Mouse (Mus musculus) left cerebral cortex, adult 9 months (tissue): Measurements from ENCODE around the gene Robo1.

Experiments
- DNase-seq, 2 experiments: peaks; one replicate each; pipeline ENCODE4 v3.0.0; 2022; ENCODE audit warnings: low spot score in 2 of 2

Robo1 gene

DNA sequence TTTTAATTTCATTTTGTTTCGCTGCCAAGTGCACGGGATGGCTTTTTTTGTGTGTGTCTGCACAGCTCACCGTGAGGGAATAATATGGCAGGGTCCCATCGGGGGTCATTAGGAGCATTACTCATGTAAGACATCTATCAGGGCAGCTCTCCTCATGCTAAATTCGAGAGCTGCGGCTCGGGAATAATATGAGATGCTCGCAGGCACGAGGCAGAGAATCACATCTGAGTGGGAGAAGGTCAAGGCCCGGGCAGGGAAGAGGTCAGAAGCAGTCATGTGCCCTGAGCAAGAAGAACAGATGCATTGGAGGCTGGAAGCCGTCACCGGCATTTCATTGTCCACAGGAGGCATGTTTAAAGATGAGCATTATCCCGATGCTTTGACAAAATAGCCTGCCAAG, 370.3 kb downstream of the Robo1 start:
- no peak for DNase-seq

DNA sequence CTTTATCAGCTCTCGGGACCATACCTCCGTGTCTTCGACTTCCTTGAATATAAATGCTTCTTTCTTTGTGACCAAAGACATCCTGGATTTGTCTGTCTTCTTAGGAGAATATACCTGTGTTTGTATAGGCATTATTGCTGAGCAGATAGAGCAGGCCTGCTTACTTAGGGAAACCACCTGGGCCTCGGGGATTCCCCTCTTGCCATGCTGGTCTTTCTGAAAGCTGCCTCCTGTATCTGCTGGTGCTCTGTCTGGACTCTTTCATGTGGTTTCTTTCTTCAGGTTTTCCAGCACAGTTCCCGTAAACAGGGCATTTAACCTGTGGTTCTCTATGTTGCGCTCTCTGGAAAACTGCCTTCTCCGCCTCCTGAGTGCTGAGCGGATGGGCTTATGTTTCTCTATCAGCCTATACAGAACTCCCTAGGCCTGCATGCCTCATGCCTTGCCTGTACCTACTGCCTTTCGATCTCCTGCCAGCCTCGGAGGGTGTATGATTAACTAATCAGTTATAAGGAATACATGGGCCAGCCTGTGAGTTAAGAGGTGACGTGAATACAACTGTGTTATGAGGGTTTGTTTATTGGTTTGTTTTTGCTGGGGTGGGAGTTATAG, 370.9 kb downstream of the Robo1 start:
- DNase-seq: no peak

DNA sequence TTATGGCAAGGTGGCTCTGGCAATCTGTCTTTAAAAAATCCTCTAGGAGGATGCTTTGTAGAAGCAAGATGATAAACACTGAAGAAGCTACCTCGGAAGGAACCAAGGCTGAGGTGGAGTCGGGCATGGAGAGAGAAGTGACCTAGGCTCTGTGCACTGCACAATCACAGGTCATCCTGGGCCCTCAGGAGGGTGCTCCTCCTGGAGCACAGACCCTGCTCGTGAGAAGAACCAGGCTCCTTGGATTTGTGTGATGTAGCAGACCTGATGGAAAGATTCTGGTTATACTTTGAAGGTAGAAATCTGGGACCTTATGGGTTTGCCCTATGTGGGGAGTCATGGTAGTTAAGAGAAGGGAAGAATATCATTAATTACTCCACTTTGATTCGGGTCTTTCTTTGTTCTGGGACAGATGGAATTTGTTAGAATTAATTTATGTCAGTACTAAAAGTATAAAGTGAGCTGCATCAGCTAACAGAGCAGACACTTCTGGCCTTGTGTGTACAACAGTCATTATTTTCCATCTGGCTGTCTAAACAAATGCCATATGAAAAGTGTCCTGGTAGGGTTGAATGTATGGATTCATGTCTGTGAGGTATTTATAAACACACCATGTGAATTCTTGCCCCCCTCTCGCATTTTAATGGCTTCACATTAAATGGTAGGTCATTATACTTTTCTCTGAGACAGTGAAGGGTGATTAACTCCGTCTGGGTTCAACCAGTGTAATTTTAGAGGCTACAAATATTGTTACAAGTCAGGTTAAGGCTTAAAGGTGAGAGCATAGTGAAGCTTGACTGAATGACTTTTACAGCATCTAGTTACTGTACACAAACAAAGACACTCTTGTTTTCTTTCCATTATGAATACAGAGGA, 377.7 kb downstream of the Robo1 start:
- DNase-seq: no peak

DNA sequence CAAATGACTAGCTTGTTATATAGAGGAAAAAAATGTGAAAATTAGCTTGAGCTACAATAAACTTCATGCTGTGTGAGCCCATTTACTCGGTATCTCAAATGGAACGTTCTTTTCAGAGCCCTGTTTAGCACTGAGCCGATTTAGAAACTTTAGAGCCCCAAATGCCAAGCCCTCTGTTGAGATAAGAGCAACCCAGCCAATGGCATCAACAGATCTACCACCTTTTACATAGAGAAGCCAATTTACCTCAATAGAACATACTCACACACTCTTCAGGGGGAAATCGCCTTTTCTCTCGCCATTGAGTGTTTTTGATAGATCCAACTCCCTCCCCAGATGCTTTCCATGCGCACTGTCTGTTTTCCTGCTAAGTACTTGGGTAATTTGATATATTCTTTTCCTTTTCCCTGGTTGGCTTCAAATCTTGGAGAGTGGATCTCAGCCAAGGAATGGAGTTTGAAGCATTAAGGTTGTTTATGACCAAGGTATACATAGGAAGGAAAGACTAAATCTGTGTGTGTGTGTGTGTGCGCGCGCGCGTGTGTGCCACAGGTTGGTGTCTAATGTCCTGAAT, 378.5 kb downstream of the Robo1 start:
- no peak for DNase-seq

DNA sequence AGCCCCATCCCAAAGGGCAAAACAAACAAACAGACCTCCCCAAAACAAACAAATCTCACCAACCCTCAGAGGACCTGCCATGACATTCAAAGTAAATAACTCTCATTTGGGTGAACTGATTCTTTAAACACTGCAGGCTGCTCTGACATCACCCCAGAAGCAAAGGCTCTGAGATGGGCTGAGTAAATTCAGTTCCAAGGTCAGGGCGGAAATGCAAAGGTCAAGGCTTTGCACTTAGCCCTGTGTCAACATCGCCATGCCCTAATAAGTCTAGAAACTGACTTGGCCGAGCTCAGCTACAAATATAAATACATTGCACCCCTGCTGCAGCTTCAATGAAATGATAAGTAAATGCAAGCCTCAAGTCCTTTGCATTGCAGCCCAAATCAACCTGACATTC, 379.5 kb downstream of the Robo1 start:
- no peak for DNase-seq

DNA sequence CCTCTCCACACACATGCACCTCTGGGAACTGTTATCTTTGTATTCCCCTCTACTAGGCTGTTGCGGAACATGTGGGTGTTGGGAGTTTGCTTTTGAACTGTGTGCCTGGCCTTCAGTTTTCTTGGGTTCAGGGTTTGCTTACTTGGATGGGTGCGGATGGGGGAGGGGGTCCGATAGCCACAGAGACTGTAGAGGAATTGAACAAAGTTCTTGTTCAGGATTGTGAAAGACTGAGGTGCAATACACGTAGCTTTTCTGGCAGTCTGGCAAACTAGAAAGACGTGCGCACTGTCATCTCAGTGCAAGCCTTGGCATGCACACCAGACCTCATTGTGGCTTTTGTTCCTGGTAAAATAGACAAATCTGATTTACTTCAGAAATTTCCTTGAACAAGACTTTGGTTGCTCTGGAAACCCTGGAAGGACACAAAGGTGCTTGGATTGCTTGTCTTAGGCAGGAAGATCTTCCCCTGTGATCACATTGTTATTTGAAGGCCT, 380.1 kb downstream of the Robo1 start:
- DNase-seq: no peak

DNA sequence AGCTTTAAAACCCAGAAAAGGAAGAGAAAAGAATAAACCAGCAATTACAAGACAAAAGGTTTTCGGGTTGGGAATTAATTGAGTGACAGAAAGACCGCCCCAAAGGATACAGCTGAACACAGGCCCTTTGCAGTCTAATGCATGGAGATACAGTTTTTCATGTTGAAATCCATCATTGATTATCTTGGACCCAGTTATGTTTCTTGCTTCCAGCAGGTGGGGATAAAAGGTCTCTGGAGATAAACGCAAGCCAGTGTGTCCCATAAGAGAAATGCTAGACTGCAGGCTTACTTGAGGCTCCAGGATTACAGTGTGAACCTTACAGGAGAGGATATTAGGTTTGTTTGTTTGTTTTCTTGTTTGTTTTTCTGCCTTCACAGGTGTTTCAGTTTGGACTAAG, 383.8 kb downstream of the Robo1 start:
- no peak for DNase-seq

DNA sequence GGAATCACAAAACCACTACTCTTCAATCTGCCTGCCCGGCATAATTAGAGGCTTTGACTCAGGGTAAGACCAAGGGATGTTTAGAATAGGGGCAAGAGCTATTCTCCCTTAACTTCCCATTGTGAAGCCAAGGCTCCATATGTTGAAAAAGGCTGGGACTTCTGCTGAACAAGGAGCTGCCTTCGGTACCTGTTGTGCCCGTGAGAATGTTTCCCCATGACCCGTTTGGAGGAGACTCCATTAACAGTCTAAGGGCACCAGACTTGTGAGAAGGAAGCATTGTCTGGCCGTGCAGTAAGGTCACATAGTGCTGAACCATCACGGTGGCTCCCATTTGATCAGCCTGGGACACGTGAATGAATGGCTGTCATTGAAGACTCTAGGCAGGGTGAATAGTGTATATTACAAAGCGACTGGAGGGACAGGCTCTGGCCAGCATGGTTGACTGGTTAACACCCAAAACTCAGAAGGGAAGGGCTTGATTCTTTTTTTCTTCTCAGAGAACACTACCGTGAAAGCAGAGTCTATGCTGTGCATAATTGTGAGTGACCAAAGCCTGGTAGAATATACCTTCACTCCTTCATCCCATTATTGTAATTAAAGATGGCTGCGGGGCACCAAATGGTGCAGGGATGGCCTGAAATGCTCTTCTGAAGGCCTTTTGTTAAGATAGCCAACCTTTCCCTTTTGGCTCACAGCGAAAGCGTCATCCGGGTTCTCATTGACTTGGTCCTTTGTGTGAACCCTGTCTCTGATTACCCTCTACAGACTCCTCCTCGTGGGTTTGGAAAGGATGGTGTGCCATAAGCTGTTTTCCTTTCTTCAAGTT, 385.6 kb downstream of the Robo1 start:
- DNase-seq: no peak

DNA sequence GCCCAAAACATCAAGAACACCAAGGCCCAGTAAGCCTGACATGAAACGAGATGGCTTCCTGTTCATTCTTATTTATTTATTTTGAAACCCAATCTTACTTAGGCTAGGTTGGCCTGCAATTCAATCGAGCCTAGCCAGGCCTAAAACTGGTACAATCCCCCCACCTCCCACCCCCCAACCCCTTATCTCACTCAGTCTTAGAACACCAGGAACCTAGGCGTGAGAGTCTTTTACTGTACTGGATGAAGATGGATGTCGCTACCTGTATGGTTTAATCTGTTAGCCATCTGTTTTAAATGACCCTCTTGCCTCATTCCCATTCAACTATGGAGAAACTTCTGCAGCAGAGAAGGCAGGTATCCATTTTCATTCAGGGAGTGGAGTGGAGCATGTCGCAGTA, 386.7 kb downstream of the Robo1 start:
- DNase-seq: no peak

DNA sequence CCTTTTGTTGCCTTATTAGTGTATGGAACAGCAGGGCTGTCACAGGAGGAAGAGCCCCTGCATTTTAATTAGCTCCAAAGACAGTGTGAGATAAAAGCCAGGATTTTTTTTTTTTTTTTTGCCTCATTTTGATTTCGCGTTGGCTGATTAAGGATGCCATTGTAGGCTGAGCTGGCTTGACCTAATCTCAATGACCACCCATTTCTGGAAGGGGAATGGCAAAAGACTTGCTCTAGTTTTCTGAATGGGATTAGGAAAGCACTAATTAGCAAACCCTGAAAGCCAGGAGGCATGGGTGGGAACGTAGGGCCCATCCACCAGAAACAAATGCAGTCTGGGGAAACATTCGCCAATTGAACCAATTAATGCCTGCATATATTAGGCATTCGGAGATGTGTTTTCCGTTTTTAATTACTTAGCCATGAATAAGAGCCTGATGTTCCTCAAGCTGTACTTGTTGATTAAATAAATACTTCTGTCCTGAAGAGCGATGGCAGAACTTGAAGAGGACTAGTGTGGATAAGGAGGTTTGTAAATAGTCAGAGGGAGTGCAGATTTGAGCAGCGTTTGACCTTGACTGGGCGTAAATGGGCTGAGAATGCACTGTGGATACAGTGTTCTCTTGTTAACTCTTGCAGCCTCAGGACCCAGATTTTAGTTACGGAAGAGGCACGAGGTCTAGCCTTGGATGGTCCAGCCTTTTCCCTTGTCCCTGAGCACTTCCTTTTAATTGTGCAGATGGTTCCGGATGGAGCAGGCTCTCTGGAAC, 391.3 kb downstream of the Robo1 start:
- peak; percentile 13 to 35 for DNase-seq

DNA sequence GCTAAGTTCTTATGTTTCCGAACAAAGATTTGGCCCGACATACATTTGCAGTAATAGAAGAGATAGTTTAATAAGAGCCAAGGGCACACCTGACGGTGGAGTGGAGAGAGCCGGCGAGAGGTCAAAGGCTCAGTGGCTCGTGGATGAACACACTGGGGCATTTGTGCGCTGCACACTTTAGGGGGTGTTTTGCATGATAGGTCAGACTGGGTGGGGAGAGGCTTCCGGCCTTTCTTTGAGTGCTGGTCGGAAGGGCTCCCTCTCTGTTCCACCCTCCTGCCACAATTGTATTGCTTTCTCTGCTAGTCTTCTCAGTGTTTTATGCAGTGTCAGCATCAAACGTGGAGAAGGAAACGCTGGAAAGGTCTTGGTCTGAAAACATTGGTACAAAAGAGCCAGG, 392.2 kb downstream of the Robo1 start:
- DNase-seq: no peak

DNA sequence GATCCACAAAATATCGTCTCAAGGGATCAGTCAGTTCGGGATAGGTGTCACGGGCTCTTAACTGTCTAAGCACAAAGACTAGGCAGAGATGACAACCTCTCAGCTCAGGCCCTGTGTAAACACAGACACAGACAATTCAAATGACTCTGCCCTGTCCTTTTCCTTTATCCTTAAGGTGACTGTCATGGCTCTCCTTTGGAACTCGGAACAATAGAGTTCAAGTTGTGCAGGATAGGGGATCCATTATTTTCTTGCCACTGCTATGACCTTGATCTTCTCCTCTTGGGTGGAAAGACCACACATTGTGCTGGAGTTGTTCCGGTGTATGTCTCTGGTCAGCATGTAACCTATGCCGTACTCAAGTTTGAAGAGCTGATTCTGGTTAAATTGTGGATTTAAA, 395.4 kb downstream of the Robo1 start:
- DNase-seq: no peak

DNA sequence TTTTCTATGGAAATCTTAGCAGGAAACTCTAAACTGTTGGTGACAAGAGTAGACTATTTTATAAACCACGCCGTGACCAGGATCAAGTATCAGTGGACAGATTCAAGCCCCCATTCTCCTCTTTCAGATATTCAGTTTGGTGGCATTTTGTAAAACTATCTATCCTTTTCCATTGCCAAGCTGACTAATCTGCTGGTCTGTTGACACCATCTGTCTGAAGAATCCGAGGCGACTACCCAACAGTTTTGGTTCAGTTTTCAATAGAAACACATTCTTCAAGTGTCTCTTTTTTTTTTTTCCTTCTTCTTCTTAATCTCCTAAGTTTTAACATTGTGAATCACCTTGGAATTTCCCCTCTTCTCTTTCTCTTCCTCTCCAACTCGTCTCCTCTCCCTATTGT, 397.7 kb downstream of the Robo1 start:
- DNase-seq: no peak

DNA sequence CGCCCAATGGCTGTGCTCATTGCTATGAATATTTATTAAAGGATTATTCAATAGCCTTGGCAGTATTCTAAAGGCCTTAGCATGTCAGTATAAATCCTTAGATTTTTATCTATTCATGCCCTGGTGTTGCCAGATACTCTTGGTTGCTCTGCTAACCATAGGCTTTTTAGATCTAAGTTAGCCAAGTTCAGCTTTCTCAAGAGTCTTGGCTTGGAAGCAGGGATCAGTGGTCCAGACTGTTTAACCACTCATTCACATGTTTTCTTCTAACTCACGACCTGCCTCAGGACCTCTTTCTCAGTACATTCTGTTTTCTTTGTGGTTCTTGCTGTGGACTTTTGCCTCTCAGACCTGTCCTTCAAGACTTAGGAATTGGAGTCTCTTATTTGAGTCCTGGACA, 400.4 kb downstream of the Robo1 start:
- no peak for DNase-seq

DNA sequence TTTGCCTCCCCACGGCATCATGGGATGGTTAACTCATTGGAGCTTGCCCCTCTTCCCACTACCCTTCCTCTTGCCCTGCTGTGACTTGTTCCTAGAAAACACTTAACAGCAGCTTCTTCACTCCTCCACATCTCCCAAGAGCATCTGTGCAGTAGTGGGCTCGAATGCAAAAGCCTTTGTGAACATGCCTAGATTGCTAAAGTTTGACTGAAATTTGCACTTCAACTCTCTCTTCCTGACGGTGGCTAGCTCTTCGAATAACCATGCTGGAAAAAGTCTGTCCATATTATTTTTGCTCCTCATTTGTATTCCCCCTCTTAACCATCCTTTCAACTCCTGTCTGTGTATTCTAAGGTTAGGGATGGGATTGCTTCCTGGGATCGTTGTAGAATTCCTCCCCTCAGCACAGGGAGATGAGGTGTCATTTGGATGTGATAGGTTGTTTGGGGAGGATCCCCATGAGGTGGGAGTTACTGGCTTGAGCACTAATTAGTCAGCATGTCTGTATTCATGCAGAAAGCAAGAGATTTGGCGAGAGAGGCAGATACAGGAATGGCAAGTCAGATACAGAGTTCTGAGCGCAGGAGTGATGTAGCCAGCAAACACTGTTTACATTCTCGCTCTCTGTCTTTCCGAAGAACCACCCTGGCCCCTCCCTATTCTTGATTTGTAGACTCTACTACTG, 409.2 kb downstream of the Robo1 start:
- DNase-seq: no peak

DNA sequence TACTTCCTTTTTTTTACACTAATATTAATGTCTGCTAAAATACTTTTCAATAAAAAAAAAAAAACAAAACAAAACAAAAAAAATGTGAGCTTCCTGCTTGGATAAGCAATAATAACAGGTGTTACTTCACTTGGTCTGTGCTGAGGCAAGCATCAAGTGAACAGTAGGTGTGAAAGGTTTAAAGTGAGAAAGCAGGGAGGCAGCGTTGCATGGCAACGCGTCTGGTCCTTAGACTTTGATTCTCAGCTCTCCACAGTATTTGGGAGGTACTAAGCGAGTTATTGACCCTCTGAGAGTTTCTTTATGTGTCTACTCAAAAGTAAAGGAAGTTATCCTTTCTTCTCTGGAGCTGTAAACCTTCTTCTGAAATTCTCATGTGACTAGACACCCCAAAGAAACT, 411.0 kb downstream of the Robo1 start:
- DNase-seq: no peak

DNA sequence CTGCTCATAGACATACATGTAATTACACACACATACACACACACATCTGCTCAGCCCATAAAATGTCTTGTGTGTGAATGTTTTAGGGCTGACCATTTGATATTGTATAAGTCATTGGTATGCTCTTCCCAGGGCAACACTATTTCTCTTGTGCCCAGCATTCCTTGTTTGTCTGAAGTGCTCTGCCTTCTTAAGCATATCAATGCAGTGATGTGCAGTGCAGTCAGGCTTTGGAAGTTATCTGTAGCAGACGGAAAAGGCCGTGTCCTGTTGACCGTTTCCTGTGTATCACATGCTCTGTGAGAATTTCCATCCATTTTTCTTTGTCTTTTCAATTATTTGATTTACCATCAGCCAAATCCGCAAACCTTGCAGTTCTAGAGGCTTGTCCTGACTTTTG, 412.9 kb downstream of the Robo1 start:
- no peak for DNase-seq

DNA sequence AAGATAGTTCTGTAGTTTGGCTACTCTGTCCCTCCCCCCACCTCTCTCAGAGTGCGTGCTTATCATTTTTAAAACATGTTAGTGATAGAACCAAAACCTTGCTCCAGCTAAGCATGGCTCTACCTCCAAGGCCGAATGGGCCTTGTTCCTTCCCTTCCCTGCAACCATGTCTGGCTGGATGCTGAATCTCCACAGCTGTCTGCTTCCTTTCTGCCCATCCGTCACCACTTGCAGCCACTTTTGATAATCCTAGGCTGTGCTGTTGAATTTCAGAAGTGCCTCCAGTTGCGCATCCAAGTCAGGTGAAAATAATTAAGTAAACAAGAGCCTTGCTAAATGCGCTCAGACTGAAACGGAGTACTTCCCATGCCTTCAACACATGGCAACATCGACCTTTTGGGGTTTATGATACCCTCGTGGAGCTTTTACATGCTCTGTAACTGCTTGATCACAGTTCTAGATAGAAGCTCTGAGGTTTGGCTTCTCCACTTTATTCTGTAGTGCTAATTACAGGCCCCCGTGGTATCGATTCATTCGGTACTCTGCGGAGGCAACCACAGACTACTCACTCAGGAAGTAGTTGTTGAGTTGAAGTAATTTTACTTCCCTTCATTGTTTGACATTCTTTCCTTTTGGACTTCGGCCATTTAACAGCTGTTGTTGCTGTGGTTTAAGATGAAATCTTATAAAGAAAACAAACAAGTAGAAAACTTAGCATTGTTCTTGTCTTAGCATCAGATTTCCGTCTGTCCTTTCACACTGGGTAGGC, 413.8 kb downstream of the Robo1 start:
- DNase-seq: no peak

DNA sequence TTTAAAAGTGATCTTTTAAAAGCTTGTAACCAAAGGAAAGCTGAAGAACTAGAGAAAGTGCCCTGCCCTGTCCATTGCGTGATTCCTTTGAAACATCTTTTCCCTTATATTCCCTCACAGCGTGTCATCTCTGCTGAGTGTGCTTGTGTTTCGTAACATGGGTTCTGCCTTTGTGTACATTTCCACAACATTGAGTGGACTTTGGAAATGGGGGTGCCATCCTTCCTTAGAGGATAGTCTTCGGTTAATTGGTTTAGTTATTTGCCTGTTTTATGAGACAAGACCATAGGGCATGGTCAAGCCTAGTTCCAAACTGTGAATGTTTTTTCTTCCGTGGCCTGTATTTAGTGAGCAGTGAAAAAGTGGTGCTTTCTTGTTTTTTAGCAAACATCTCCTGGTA, 426.1 kb downstream of the Robo1 start:
- DNase-seq: no peak

DNA sequence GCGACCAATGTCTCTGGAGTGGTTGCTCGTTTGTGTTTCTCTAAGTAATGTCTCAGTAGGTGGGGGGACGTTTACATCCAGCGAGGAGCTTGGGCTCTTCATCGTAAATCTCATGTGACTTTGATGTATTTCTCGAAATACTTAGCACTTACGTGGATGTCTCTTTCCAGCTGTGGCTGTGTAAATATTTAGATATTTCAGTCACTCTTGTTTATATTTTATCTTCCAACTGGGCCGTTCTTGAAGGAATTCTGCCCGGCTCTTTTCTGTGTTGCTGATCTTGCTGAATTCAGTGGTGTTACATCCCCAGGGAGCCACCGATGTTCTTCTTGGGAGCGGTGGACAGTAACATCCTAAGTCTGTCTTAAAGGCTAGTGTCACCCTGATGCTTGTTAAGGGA, 427.1 kb downstream of the Robo1 start:
- no peak for DNase-seq
